Mouse (Mus musculus): ENCODE data around the gene Asb8. TPM values are rescaled to one million over a fixed set of nuclear protein-coding genes. Genes with fewer than 3 reads are reported as not detected.

Asb8 gene
- polyA plus RNA-seq, 1 experiment from 2014 or later, result 59.6 TPM

- no peaks in the 10 kb centered on the region for H3K36me3 ChIP-seq (ENCODE audit: insufficient read depth, low read length)
- H3K9me3 ChIP-seq (ENCODE audit: low read length), result no peaks in the 10 kb centered on the region
- no peak overlapping the region for H3K27ac ChIP-seq (ENCODE audit: low read length)
- H3K4me1 ChIP-seq (ENCODE audit: insufficient read depth, low read length), result peaks cover 13% of the 10 kb centered on the region; the same call in 1 of the 2 replicates
- no peak overlapping the region for H3K4me3 ChIP-seq (ENCODE audit: low read length)
- no peak overlapping the region for H3K9ac ChIP-seq (replicated peaks; ENCODE audit: low read length)
- H3K27me3 ChIP-seq (ENCODE audit: insufficient read depth, low read length), result peaks cover 9% of the 10 kb centered on the region
- H3K4me2 ChIP-seq (replicated peaks; ENCODE audit: low read depth, low read length), result no peak overlapping the region
- WGBS, result 58% methylated on average over 19 of the region's 19 CpGs
- ATAC-seq (ENCODE audit: low FRiP score, low TSS enrichment), result no peak
These were observed 4.2 kb downstream of the Asb8 start for GRCm38 (mm10) chr15:98161026-98161805.

- H3K9ac ChIP-seq (replicated peaks; ENCODE audit: low read length), result no peak overlapping the region
- 61% methylated on average over 1 of the region's 1 CpGs for WGBS
- H3K4me2 ChIP-seq (replicated peaks; ENCODE audit: low read depth, low read length), result no peak overlapping the region
- no peaks in the 10 kb centered on the region for H3K9me3 ChIP-seq (ENCODE audit: low read length)
- no peaks in the 10 kb centered on the region for H3K36me3 ChIP-seq (ENCODE audit: insufficient read depth, low read length)
- peaks cover 10% of the 10 kb centered on the region; the same call in 1 of the 2 replicates for H3K4me1 ChIP-seq (ENCODE audit: insufficient read depth, low read length)
- no peak for ATAC-seq (ENCODE audit: low FRiP score, low TSS enrichment)
- H3K27me3 ChIP-seq (ENCODE audit: insufficient read depth, low read length), result no peaks in the 10 kb centered on the region
- no peak overlapping the region for H3K27ac ChIP-seq (ENCODE audit: low read length)
- H3K4me3 ChIP-seq (ENCODE audit: low read length), result no peak overlapping the region
These were observed 8.2 kb downstream of the Asb8 start for GRCm38 (mm10) chr15:98157253-98157652.

- 68% methylated on average over 4 of the region's 4 CpGs for WGBS
- Histone ChIP-seq H3K27ac (ENCODE audit: low read length) (no peak overlapping the region), H3K4me1 (ENCODE audit: insufficient read depth, low read length) (peaks cover 6% of the 10 kb centered on the region; the same call in 1 of the 2 replicates), H3K9me3 (ENCODE audit: low read length) (no peaks in the 10 kb centered on the region), H3K27me3 (ENCODE audit: insufficient read depth, low read length) (no peaks in the 10 kb centered on the region), H3K4me2 (replicated peaks; ENCODE audit: low read depth, low read length) (no peak overlapping the region), H3K4me3 (ENCODE audit: low read length) (no peak overlapping the region), H3K9ac (replicated peaks; ENCODE audit: low read length) (no peak overlapping the region), H3K36me3 (ENCODE audit: insufficient read depth, low read length) (no peaks in the 10 kb centered on the region)
- ATAC-seq (ENCODE audit: low FRiP score, low TSS enrichment), result no peak
These were observed 9.5 kb downstream of the Asb8 start for GRCm38 (mm10) chr15:98155944-98156343.

GRCm38 (mm10) chr15:98155272-98155671 is 10.2 kb downstream of the Asb8 start:
- Histone ChIP-seq H3K4me1 (ENCODE audit: insufficient read depth, low read length) (no peaks in the 10 kb centered on the region), H3K9me3 (ENCODE audit: low read length) (no peaks in the 10 kb centered on the region), H3K4me3 (ENCODE audit: low read length) (no peak overlapping the region), H3K36me3 (ENCODE audit: insufficient read depth, low read length) (no peaks in the 10 kb centered on the region), H3K9ac (replicated peaks; ENCODE audit: low read length) (no peak overlapping the region), H3K4me2 (replicated peaks; ENCODE audit: low read depth, low read length) (no peak overlapping the region), H3K27me3 (ENCODE audit: insufficient read depth, low read length) (no peaks in the 10 kb centered on the region), H3K27ac (ENCODE audit: low read length) (no peak overlapping the region)
- 91% methylated on average over 5 of the region's 5 CpGs for WGBS
- no peak for ATAC-seq (ENCODE audit: low FRiP score, low TSS enrichment)

- WGBS, result 81% methylated on average over 3 of the region's 3 CpGs
These were observed 10.8 kb downstream of the Asb8 start for GRCm38 (mm10) chr15:98154631-98155030.

GRCm38 (mm10) chr15:98154146-98154545 is 11.3 kb downstream of the Asb8 start:
- 58% methylated on average over 4 of the region's 4 CpGs for WGBS
- no peak overlapping the region for H3K9ac ChIP-seq (replicated peaks; ENCODE audit: low read length)
- H3K9me3 ChIP-seq (ENCODE audit: low read length), result no peaks in the 10 kb centered on the region
- no peaks in the 10 kb centered on the region for H3K36me3 ChIP-seq (ENCODE audit: insufficient read depth, low read length)
- H3K4me2 ChIP-seq (replicated peaks; ENCODE audit: low read depth, low read length), result no peak overlapping the region
- no peaks in the 10 kb centered on the region for H3K4me1 ChIP-seq (ENCODE audit: insufficient read depth, low read length)
- H3K27me3 ChIP-seq (ENCODE audit: insufficient read depth, low read length), result no peaks in the 10 kb centered on the region
- no peak for ATAC-seq (ENCODE audit: low FRiP score, low TSS enrichment)
- H3K4me3 ChIP-seq (ENCODE audit: low read length), result no peak overlapping the region
- H3K27ac ChIP-seq (ENCODE audit: low read length), result no peak overlapping the region

More at GRCm38 (mm10) chr15:98154631-98155030, 10.8 kb downstream of the Asb8 start:
- H3K4me3 ChIP-seq (ENCODE audit: low read length), result no peak overlapping the region
- no peaks in the 10 kb centered on the region for H3K36me3 ChIP-seq (ENCODE audit: insufficient read depth, low read length)
- no peak for ATAC-seq (ENCODE audit: low FRiP score, low TSS enrichment)
- no peaks in the 10 kb centered on the region for H3K9me3 ChIP-seq (ENCODE audit: low read length)
- H3K9ac ChIP-seq (replicated peaks; ENCODE audit: low read length), result no peak overlapping the region
- no peaks in the 10 kb centered on the region for H3K4me1 ChIP-seq (ENCODE audit: insufficient read depth, low read length)
- H3K4me2 ChIP-seq (replicated peaks; ENCODE audit: low read depth, low read length), result no peak overlapping the region
- H3K27me3 ChIP-seq (ENCODE audit: insufficient read depth, low read length), result no peaks in the 10 kb centered on the region
- H3K27ac ChIP-seq (ENCODE audit: low read length), result no peak overlapping the region

GRCm38 (mm10) chr15:98153625-98154024 is 11.8 kb downstream of the Asb8 start:
- H3K27ac ChIP-seq (ENCODE audit: low read length), result no peak overlapping the region
- no peak overlapping the region for H3K4me3 ChIP-seq (ENCODE audit: low read length)
- H3K36me3 ChIP-seq (ENCODE audit: insufficient read depth, low read length), result no peaks in the 10 kb centered on the region
- H3K9me3 ChIP-seq (ENCODE audit: low read length), result no peaks in the 10 kb centered on the region
- WGBS, result 21% methylated on average over 3 of the region's 3 CpGs
- H3K27me3 ChIP-seq (ENCODE audit: insufficient read depth, low read length), result no peaks in the 10 kb centered on the region
- no peak overlapping the region for H3K4me2 ChIP-seq (replicated peaks; ENCODE audit: low read depth, low read length)
- peak overlapping the region; percentile 44; the same call in 1 of the 2 replicates for H3K9ac ChIP-seq (replicated peaks; ENCODE audit: low read length)
- no peak; the same call in 1 of the 2 replicates for ATAC-seq (ENCODE audit: low FRiP score, low TSS enrichment)
- no peaks in the 10 kb centered on the region for H3K4me1 ChIP-seq (ENCODE audit: insufficient read depth, low read length)

- Histone ChIP-seq H3K27ac (ENCODE audit: low read length) (no peak overlapping the region), H3K9me3 (ENCODE audit: low read length) (no peaks in the 10 kb centered on the region), H3K4me3 (ENCODE audit: low read length) (no peak overlapping the region), H3K9ac (replicated peaks; ENCODE audit: low read length) (no peak overlapping the region), H3K27me3 (ENCODE audit: insufficient read depth, low read length) (no peaks in the 10 kb centered on the region), H3K4me2 (replicated peaks; ENCODE audit: low read depth, low read length) (no peak overlapping the region), H3K4me1 (ENCODE audit: insufficient read depth, low read length) (0 out of 2 replicates have a peak, but pooled peaks cover 4% of the 10 kb centered on the region), H3K36me3 (ENCODE audit: insufficient read depth, low read length) (no peaks in the 10 kb centered on the region)
- 85% methylated on average over 7 of the region's 7 CpGs for WGBS
- ATAC-seq (ENCODE audit: low FRiP score, low TSS enrichment), result no peak
These were observed 12.5 kb downstream of the Asb8 start for GRCm38 (mm10) chr15:98152916-98153315.

- ATAC-seq (ENCODE audit: low FRiP score, low TSS enrichment), result no peak
- Histone ChIP-seq H3K4me1 (ENCODE audit: insufficient read depth, low read length) (peaks cover 16% of the 10 kb centered on the region), H3K9me3 (ENCODE audit: low read length) (no peaks in the 10 kb centered on the region), H3K36me3 (ENCODE audit: insufficient read depth, low read length) (no peaks in the 10 kb centered on the region), H3K9ac (replicated peaks; ENCODE audit: low read length) (no peak overlapping the region), H3K27ac (ENCODE audit: low read length) (peak overlapping the region; percentile 44; the same call in 1 of the 2 replicates), H3K4me3 (ENCODE audit: low read length) (no peak overlapping the region), H3K4me2 (replicated peaks; ENCODE audit: low read depth, low read length) (no peak overlapping the region), H3K27me3 (ENCODE audit: insufficient read depth, low read length) (no peaks in the 10 kb centered on the region)
- WGBS, result 43% methylated on average over 10 of the region's 10 CpGs
These were observed 16.2 kb downstream of the Asb8 start for GRCm38 (mm10) chr15:98149166-98149602.

- Histone ChIP-seq H3K4me1 (ENCODE audit: insufficient read depth, low read length) (peaks cover 19% of the 10 kb centered on the region), H3K4me2 (replicated peaks; ENCODE audit: low read depth, low read length) (no peak overlapping the region), H3K27ac (ENCODE audit: low read length) (peak overlapping the region; percentile 20; the same call in 1 of the 2 replicates), H3K27me3 (ENCODE audit: insufficient read depth, low read length) (no peaks in the 10 kb centered on the region), H3K36me3 (ENCODE audit: insufficient read depth, low read length) (no peaks in the 10 kb centered on the region), H3K9ac (replicated peaks; ENCODE audit: low read length) (no peak overlapping the region), H3K4me3 (ENCODE audit: low read length) (no peak overlapping the region), H3K9me3 (ENCODE audit: low read length) (no peaks in the 10 kb centered on the region)
- WGBS, result 64% methylated on average over 3 of the region's 3 CpGs
- ATAC-seq (ENCODE audit: low FRiP score, low TSS enrichment), result no peak
These were observed 17.1 kb downstream of the Asb8 start for GRCm38 (mm10) chr15:98148356-98148755.

Measured in kidney, embryonic 16.5 days (tissue).